Mouse (Mus musculus) gastrocnemius, postnatal 4 days (tissue): ENCODE data around the gene Ces1d. TPM values are rescaled to one million over a fixed set of nuclear protein-coding genes. Genes with fewer than 3 reads are reported as not detected.

Source experiments
- DNase-seq, 2 experiments: peaks; one replicate each; pipeline ENCODE4 v3.0.0; 2021 to 2022; ENCODE audit warnings: low spot score in 2 of 2, mixed read lengths in 2 of 2
- total RNA-seq, 2 experiments: library from RNA; stranded (reverse); gene quantifications; 2 replicates each; pipeline ENCODE4 v1.2.3; 2021

Ces1d gene
- total RNA-seq, 2 experiments from 2014 or later = 1.7 to 1.9 TPM

DNA sequence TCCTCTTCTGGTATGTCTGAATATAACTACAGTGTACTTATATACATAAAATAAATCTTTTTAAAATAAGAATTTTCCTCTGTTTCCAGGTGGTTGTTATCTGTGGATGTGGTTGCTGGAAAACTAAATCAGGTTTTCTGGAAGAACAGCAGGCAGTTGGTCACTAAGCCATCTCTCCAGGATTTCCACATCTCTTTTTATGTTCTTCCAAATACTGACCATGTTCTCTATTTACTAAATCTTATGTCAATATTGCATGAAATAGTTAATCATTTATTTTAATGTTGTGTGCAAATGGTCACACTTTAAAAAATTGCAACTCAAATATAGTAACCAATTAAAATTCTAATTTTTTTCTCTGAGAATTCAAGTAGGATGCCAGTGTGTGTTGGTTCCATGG is 50.3 kb downstream of the Ces1d start:
- DNase-seq = no peak

GRCm38 (mm10) chr8:93140696-93141095 is 56.9 kb downstream of the Ces1d start:
- DNase-seq = peak in 1 of 2 experiments; percentile 30

DNA sequence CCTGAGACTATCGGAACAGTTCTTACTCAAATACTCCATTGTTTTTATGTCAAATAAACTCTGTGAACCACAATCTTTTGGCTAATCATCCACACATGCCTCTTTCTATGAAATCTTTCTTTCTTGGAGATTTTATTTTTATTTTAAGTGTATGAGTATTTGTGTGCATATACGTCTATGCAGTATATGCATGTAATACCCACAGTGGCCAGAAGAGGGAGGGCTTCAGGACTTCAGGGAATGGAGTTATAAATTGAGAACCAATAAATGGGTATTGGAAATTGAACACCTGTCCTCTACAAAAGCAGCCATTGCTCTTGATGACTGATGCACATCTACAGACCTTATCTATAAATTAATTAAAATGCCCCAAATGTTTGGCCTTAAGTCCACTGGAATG is 65.4 kb downstream of the Ces1d start:
- DNase-seq = no peak

- no peak for DNase-seq
Observed at GRCm38 (mm10) chr8:93131233-93131980, 66.2 kb downstream of the Ces1d start, which contains the start of gene Ces1c. Ces1c (minus strand) TSS chr8:93131283.

- DNase-seq = no peak
Observed at GRCm38 (mm10) chr8:93126476-93126875, 71.2 kb downstream of the Ces1d start.

DNA sequence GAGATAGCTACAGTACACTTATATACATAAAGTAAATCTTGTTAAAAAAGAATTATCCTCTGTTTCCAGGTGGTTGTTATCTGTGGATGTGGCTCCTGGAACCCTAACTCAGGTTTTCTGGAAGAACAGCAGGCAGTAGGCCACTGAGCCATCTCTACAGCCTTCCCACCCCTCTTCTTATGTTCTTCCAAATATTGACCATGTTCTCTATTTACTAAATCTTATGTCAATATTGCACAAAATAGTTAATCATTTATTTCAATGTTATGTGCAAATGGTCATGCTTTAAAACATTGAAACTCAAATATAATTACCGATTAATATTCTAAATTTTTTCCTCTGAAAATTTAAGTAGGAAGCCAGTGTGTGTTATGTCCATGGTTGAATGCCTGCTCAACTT is 75.6 kb downstream of the Ces1d start:
- DNase-seq = no peak

Other genes starting within 250 kb of the Ces1d start
- under 1 TPM; 0.65 to 0.83 TPM for gene Slc6a2, start 237.8 kb downstream of the Ces1d start, total RNA-seq
- gene Ces1a, start 149.6 kb downstream of the Ces1d start, total RNA-seq = not detected
- not detected for gene Ces1b, start 117.8 kb downstream of the Ces1d start, total RNA-seq
- 1 to 10 TPM in 1 of 2 experiments, under 1 TPM in 1; 0.15 to 1.2 TPM for gene Ces1c, start 66.6 kb downstream of the Ces1d start, total RNA-seq
- under 1 TPM in 1 of 2 experiments, not detected in 1; 0.18 TPM for gene Ces1e, start 31.8 kb upstream of the Ces1d start, total RNA-seq
- gene Ces1f, start 81.9 kb upstream of the Ces1d start, total RNA-seq = under 1 TPM; 0.23 to 0.32 TPM
- under 1 TPM in 1 of 2 experiments, not detected in 1; 0.10 TPM for gene Ces1g, start 139.5 kb upstream of the Ces1d start, total RNA-seq
- gene Ces1h, start 181.9 kb upstream of the Ces1d start, total RNA-seq = not detected